Mouse (Mus musculus): ENCODE data around the gene Rora.

The Rora gene

DNA sequence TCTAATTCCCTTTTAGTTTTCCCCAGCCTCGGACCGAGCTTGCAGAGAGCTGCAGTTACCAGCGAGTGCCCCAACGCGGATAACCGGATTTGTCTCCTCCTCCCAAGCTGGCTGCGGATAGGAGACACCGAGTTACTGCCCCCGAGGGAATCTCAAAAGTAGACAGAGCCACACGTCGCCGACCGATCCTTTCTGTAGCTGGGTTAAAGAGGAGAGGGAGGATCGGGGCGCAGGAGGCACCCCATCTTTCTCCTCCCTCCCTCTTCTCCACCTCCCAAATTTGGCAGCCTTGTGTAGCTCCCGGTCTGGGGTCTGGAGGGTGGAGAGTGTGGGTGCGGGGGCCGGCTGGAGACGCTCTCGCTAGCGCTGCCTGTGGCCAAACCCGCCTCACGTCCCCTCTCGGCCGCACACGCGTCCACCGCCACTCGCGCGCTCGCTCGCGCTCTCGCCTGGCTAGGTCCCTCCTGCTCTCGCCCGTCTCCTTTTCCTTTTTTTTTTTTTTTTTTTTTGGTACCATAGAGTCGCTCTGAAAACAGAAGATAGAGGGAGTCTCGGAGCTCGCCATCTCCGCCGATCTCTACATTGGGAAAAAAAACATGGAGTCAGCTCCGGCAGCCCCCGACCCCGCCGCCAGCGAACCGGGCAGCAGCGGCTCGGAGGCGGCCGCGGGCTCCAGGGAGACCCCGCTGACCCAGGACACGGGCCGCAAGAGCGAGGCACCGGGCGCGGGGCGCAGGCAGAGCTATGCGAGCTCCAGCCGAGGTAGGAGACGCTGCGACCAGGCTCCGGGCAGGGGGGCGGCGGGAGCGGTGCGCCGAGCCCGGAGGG lies at the start of gene Rora:
TSS of gene Rora (plus strand) at position 576 of the 828 bp plus-strand sequence.
- no peak for DNase-seq (ENCODE audit: low spot score)

DNA sequence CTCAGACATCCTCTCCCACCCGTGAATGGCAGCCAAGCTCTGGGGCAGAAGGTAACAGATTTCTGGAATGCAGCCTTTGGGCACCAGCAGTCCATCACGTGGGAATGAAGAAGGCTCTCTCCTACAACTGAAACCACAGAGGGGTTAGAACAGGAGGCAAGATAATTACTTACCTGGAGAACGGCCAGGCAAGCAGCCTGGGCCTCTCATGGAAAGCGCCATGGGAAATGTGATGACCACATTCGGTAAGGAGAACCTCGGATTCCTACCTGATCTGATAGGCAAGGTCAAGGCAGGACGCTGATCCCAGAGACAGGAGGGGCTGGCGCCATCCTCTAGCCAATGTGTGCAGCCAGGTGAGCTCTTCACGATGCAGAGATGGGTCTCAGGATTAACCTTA lies 39.6 kb upstream of the Rora start:
- no peak for DNase-seq (ENCODE audit: low spot score)

DNA sequence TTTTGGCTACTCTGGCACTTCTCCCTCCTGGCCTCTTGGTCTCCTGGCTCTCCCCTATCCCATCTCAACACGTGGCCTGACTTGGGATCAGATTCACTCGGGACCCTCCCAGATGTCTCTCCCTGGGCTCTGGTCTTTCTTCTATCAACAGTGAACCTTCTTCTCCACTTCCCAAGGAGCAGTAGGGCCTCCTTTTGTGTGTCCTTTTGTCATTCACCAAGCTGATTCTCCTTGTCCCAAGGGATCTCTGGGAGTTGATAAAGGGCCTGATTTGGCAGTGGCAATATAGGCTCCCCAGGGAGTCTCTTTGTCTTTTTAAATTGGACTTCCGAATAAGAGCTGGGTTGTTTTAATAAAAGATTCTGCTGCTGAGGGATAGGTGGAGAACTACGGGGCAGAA lies 36.5 kb upstream of the Rora start:
- no peak for DNase-seq (ENCODE audit: low spot score)

DNA sequence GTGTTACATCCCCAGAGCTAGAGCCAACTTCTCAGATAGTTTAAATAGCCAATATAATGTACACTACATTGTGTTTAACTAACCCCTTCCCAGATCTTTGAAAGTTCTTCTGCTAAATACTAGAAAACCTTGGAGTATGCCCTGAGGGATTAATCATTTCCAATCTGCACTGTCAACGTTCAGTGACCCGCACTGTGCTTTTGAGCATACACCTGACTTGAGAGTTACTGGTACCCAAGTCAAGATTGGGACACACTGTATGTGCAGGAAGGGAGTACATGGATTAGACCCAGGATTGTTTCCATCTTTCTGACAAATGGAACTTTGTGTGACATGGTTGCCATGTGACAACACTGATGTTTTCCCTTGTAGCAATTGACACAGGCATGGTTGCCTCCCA lies 33.5 kb upstream of the Rora start:
- DNase-seq (ENCODE audit: low spot score), result no peak

DNA sequence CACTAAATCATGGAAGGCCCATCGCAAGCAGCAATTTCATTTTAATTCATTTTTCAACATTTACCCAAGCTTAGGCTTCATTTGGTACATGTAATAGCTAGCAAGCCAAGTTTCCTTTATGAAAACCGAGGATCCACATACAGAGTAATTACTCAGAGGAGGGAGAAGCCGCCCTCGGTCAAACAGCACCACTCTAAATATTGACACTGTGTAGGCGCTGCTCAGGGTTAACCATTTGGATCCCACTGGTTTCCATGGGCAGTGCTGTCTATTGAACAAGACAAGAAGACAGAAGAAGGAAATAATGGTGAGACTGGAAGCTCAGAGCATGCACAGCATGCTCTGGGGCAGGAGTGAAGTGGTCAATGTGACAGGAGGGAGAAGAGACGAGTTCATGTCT lies 33.1 kb upstream of the Rora start:
- DNase-seq (ENCODE audit: low spot score), result no peak

DNA sequence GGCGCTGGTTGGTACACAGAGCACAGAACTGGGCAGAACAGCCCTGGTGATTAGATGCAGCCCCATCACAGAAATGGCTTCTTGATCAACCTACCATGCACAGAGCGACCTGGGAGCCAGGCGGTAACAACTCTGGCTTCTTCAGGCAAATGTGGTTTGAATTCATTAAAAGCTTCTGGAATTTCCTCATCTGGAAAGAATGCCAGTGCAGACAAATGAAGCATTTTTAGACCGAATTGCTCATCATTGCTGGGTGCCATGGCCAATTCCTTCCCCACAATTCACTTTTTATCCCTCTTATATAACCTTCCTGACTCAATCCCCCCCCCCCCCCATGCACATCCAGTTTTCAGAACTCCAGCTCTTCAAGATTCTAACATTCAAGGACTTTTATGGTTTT lies 28.6 kb upstream of the Rora start:
- no peak for DNase-seq (ENCODE audit: low spot score)

DNA sequence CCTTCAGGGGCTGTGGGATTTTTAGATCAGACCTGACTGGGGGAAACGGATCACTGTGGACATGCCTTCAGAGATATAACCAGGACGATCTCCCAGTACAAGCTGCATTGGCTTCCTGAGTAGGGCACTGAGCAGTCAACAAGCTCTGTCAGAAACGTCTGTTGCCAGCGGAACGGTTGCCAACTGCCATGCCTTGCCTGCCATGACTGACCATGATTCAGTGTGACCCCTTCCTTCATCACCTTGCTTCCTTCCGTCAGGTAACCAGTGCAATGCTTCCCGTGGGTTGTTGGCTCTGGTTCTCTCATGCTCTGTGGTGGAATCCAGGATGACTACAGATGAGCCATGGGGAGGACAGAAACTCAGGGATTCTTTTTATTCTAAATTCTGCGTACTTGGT lies 16.3 kb upstream of the Rora start:
- no peak for DNase-seq (ENCODE audit: low spot score)

DNA sequence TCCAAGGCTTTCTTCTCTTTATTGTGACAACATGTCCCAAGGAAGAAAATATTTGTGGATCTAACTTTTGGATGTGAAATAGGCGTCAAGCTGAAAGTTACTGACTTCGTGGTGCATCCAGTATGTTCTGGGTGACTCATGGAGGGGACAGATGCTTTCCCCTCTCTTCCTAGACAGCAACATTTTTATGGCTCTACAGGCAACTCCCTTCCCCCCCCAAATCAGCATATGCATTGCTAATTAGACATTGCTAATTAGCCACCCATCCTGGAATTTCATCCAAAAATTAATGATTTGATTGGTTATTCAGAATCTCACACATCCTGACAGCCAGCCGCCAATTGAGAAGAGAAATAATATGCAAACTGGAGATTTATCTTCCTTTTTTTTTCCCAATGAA lies 12.5 kb upstream of the Rora start:
- no peak for DNase-seq (ENCODE audit: low spot score)

DNA sequence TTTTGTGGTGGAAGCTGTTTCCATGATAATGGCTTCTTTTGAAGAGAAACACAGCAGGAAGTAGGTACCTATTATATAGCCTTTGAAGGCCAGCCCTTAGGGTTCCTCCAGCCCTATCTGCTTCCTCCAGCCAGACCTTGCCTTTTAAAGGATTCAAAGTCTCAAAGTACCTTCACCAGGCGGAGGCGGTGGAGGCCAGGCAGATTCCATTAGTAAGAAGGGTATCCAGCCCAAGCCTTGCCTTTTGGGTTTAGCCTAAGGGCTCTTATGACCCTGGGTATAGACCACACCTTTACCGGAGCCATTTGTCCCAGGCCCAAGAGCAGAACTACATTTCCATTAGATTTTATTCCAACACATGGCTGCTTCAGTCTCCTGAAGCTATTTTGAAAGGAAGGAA lies 5.5 kb upstream of the Rora start:
- DNase-seq (ENCODE audit: low spot score), result no peak

DNA sequence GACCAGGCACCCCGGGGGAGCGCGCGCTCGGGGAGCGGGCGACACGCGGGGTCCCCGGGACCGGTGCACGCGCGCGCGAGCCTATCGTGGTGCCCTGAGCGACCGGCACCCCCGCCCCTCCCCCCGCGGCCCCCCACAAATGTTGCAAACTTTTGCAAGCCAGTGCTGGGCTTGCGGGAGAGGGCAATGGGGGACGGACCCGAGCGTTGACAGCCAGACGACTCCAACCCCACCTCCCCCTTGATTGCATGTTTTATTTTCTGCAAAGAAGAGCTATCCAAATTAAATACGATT lies 400 bp downstream of the Rora start:
- DNase-seq (ENCODE audit: low spot score), result no peak

DNA sequence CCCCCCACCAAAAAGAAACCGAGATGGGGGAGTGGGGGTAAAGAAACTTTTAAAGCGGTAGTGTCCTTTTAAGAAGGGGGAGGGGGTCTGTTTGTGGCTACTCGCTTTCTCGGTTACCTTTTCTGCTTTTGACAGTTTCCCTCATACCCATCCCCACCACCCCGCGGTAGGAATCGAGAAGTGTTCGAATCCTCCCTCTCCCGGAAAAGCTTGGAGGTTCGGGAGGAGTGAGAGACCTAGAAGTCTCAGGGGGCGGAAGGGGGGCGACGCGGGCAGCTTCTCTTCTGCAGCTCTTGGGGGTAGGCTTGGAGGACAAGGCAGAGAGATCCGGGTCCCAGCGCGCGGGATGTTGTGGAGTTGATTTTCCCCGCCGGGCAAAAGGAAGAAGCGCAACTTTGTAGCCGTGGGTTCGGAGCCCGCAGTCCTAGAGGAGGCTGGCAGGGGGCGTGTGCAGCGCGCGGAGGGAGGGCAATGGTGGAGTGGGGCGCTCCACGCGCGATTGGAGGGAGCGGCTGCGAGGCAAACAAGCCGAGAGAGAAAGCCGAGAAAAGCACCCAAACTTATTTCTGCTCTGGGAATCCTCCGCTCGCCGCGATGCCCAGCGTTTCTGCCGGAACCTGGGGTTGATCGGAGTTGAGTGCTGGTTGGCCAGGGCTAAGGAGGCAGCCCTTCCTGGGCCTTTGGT lies 889 bp downstream of the Rora start:
- DNase-seq (ENCODE audit: low spot score), result no peak

DNA sequence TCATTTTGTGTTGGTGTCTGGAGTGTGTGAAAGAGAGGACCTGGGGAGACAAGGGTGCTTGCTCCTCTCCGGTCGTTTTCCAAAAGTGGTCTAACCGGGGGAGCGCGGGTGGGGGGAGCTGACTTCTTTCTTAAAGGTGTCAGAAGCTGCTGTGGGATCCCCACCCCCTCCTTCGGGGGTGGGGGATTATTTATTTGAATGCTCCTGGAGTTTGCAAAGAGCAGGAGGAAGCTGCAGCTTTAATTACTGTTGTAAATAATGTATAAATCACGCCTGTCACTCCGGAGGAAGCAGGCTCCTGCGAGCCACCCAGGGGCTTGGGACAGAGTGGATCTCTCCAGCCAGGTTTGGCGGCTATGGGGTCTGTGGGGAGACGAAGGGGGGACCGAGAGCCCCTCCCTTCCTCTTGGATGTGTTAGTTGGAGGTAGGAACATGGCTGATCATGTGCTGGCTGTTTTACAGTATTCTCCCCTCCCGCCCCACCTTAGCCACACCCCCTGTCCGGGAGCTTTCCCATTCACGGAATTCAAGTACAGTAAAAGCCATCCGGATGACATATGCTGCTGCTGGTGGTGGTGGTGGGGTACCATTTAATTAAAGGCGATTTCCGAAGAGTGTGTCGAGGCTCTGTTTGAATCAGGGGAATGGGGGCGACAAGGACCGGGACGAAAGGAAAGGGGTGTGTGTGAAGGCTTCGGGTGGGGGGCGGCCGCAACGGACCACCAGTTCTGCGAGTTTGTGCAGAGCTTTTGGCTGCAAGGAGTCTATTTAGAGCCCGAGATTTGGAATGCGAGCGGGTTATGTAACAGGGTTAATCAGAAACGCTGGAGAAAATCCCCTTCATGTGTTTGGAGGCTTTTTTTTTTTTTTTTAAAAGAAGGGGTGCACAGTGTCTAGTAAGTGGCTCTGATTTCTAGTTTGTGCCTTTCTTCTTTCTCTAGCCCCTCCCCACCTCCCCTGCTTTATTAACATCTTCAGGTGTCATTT lies 1.7 kb downstream of the Rora start:
- no peak for DNase-seq (ENCODE audit: low spot score)

DNA sequence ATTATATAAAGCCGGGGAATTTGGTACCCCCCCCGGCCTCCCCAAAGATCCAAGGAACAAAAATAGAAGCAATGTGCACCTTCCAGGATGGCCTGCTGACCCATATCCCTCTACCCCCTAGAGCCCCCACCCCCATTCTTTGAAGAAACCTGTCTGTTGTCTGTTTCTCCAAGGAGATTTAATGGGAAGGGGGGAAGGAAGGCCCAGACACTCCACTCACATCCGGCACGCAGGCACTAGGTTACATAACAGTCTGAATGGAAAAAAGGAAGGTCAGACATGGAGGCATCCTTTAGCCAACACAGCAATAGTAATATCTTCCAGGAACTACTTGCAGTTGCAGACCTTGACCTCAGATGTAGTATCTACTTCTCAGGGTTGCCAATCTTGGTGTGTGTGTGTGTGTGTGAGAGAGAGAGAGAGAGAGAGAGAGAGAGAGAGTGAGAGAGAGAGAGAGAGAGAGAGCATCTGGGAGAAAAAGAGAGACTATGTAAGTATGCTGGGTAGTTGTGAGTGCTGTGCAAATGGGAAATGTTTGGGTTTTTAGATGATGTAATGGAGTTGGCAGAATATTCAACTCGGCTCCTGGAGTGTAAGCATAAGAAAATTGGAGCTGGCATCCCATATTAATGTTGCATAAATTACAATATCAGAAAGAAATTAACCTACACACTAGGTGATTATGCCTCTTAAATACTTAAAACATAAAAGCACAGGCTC lies 2.6 kb downstream of the Rora start:
- no peak for DNase-seq (ENCODE audit: low spot score)

DNA sequence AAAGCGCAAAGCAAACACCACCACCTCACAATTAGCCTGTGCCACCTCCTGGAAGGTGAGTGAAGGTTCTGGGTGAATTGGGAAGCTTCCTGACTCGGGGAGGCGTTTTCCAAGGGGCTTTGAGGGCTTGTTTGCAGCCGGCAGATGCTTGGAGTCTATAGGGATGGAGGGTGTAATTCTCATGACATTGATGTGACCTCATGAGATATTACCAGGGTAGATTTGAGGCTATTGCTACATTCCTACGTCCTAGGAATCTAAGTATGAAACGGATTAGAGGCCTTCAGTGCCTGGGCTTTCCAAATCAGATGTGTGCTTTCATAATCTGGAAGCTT lies 3.2 kb downstream of the Rora start:
- no peak for DNase-seq (ENCODE audit: low spot score)

DNA sequence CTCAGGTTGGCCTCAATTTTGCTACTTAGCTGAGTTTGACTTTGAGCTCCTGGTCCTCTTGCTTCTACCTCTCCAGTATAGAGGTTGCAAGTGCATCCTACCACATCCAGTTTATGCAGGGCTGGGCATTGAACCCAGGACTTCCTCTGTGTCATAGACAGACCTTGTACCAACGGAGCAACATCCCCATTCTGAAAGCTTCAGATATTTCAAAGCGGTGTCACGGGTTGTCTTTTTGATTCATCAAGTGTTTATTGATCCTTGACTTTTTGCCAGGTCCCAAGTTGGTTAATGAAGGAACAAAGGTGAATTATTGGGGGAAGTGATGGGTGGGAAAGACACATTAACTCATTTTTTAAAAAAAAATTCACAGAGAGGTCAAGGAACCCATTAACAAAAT lies 17.1 kb downstream of the Rora start:
- DNase-seq (ENCODE audit: low spot score), result no peak

DNA sequence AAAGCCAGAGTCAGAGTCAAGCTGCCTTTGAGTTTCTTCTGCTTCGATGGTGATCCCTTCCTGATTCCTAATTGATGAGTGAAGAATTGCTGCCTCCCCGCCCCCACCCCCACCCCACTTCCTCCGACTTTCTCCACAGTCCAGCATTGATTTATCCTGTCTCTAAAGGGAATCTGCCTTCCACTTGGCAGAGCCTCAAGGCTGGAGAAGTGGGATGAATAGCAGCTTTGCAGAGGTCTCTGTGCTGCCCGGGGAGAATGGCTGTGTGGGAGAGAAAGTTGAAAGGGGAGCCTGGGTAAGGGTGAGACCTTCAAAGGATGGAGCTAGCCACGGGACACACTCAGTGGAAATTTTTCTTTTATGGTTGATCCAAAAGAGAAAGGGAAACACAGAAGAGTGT lies 18.9 kb downstream of the Rora start:
- no peak for DNase-seq (ENCODE audit: low spot score)

DNA sequence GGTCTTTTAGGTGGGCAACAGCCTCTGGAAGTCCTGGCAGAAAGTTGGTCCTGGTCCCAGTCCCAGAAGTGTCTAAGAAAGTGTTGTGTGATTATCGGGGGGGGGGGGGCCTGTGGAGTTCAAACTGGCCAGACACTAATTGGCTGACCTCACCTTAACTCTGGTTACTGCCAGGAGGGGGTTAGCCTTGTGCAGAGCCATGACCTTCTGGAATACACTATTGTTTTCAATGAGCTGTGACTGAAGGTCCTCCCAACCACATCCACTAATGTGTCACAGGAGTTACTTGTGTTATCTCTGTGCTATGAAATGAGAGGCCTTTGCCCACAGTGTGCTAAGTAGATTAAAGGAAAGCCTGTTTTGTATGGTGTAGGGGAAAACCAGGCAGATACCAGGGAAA lies 19.6 kb downstream of the Rora start:
- DNase-seq (ENCODE audit: low spot score), result no peak

DNA sequence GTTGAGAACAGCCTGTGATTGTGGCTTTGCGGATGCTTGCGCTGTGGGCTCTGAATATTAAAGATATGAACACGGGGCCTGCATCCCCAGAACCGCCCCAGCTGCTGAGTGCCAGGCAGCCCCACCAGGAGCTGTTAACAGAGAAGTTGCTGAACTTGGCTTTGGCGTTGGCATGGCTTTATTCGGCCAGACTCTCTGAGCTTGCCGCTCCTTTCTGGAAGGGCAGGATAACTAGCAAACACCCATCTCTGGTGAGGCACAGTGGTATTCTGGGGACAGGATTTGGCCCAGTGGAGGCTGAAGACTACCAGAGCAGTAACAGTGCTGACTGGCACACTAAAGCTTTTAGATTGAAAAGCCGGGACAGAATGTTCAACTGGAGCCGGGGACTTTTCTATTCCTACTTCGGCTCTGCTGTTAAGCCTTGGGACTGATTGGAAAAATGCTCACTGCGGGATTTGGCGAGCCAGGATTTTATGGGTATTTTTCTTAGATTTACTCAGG lies 26.3 kb downstream of the Rora start:
- DNase-seq (ENCODE audit: low spot score), result no peak

DNA sequence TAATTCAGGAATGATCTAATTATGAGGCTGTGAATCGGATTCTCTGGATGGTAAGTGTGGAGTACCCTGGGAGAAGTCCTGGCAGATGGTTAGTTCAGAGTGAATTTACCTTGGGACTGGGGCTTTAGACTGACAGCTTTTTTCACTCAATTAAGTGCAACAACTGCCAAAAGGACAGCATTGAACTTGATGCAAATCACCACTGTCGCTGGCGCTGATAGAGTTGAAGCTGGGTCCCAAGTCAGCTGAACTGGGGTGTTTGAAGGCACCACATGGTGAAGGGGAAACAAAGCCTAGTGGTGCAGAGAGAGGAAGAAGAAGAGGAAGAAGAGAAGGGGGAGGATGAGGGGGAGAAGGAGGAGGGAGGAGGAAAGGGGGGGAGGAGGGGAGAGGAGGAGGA lies 30.4 kb downstream of the Rora start:
- DNase-seq (ENCODE audit: low spot score), result no peak

DNA sequence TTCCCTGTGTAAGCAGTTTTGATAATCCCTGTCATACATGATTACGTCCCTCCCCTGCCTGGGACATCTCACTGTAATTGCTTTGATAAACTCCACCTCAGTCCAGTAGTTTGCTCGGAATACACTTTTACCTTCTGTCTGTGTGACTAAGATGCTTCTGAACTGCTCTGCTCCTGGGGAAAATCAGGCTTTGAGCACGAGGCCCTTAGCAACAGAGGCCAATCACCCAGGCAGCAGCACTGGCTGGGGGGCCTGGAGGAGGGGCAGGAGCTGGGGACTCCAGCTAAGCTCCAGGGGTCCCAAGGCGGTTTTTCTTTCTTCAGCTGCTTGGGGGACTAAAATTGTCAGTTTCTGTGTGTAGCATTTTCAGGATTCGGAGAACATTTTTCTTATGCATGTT lies 32.0 kb downstream of the Rora start:
- no peak for DNase-seq (ENCODE audit: low spot score)

DNA sequence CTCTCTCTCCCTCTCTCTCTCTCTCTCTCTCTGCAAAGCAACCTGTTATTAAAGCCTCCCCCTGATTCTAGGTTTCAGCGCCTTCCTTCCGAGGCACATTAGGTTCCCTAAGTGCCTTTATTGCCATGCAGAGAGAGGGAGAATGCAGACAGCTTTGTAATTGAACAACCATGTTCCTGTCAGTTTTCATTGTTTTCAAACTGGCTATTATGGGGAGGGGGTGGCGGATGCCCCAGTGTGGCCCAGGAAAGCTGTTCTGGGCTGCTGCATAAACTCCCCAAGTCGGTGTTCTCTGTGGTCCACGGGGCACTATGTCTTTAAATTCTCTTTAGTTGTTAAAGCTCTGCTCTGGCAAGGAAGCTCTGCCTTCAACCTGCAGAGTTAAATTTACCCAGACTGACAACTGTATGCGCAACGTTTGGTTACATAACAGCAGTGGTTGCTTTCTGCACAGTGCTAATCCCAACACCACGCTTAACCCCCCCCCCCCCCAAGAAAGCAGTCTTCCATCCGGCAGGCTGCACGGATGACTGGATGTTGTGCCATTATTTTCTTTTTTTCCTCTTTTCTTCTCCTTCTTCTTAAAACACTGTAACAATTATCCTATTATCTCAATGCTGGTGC lies 33.8 kb downstream of the Rora start:
- DNase-seq (ENCODE audit: low spot score), result no peak

DNA sequence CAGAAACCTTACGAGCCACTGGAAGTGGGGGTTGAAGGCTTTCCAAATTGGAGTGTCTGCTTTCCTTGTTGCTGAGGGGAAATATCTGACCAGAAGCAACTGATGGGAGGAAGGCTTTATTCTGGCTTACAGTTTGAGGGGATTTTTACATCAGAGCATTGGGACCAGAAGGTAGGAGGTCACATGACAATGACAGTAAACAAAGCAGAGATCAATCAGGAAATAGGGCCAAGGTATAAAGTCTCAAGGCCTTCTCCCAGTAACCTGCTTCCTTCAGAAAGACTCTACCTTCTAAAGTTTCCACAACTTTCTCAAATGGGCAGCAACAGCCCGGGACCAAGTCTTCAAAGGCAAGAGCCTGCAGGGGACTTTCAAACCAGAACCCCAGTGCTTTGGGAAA lies 34.6 kb downstream of the Rora start:
- DNase-seq (ENCODE audit: low spot score), result no peak

All from MN1 (cell line).